Mouse (Mus musculus): ENCODE data around the gene Rdh5. TPM values are rescaled to one million over a fixed set of nuclear protein-coding genes. Genes with fewer than 3 reads are reported as not detected.

Gene Rdh5
- total RNA-seq, 4 experiments from 2014 or later = 3.8 to 6.2 (median 5.2) TPM

- DNase-seq (ENCODE audit: low spot score) = no peak
These were observed 13.8 kb downstream of the Rdh5 start for GRCm38 (mm10) chr10:128908778-128909448.

DNA sequence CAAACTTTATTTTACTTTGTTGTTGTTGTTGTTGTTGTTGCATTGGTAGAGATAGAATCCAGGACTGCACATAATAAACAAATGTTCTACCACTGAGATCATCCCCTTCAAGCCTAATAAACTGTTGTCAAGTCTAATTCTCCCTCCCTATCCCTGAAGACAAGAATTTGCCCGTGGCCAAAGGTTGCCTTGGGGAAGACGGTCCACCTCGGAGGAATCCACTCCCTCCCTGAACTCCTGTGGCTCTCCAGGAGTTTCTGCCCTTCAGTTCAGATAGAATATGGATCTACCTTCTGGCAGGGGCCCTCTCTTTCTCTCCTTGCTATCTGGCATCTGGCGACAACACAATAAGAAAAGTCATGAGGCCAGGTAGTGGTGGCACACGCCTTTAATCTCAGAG is 17.9 kb downstream of the Rdh5 start:
- DNase-seq (ENCODE audit: low spot score) = no peak

GRCm38 (mm10) chr10:128902409-128902988 is 20.2 kb downstream of the Rdh5 start:
- DNase-seq (ENCODE audit: low spot score) = no peak

DNA sequence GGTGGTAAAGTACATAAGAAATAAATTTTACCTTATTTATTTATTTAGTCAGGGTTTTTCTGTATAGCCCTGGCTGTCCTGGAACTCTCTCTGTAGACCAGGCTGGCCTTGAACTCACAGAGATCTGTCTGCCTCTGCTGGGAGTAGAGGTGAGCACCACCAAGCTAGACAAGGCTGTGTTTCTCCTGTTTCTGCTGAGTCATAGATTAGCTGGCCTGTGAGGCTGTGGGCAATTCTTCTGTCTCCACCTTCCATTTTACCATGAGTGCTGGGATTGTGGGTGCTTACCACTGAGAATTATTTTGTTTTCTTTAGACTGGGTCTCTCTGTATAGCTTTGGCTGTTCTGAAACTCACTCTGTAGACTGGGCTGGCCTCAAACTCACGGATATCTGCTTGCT is 21.3 kb downstream of the Rdh5 start:
- DNase-seq (ENCODE audit: low spot score) = no peak

DNA sequence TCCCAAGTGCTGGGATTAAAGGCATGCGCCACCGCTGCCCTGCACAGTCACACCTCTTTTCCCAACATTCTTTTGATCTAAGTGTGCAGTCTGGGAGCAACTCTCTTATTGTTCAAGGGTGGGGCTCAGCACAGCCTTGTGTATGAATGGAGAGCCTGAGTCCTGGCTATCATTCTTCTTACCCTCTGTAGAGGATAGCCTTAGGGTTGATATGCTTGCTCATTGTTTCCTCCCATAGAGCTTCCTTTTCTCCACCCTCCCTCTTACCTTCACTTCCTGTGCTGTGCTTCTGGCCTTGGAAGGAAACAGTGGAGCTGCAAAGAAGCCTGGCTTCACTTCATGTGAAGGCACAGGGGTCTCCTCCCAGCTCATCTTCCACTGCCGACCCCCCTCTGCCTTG is 22.0 kb downstream of the Rdh5 start, which contains the start of gene Cd63:
Gene Cd63, plus strand, starts transcription at position 292 of the 400 bp plus-strand sequence.
- DNase-seq (ENCODE audit: low spot score) = no peak

GRCm38 (mm10) chr10:128899759-128900490 is 22.8 kb downstream of the Rdh5 start:
- DNase-seq (ENCODE audit: low spot score) = no peak

- no peak for DNase-seq (ENCODE audit: low spot score)
These were observed 25.2 kb downstream of the Rdh5 start for GRCm38 (mm10) chr10:128897501-128897900.

GRCm38 (mm10) chr10:128896807-128897206 is 25.9 kb downstream of the Rdh5 start:
- DNase-seq (ENCODE audit: low spot score) = no peak

DNA sequence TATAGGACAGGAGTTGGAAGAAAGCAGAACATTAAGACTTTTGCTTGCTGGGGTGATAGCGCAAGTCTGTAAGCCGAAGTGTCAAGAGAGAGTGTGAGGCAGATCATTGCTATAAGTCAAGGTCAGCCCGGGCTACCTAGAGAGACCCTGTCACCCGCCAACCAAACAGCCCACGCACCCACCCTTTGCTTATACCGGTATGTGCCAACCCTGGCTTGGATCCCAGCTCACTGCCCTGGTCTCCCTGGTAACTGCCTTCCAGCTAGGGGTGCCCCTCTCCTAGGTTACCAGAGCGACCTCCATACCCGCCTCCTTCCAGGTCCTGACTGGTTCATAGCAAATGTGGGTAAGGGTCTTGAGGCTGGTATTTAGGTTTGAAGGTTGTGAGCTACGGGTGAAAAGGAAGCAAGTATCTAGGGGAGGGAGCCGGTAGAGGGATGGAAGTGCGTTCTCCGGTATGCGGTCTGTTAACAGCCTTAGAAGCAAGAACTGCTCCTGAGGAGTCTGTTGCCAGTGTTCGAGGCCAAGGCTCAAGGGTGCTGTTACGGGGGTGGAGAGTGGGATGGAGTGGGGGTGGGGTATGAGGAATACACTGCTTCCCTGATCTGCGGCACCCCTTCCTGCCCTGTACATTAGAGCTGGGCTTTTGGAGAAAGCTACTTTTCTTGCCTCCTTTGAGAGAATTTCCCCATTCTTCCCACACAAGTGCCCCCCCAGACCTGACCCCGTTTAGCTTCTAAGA is 26.6 kb downstream of the Rdh5 start:
- DNase-seq (ENCODE audit: low spot score) = no peak

DNA sequence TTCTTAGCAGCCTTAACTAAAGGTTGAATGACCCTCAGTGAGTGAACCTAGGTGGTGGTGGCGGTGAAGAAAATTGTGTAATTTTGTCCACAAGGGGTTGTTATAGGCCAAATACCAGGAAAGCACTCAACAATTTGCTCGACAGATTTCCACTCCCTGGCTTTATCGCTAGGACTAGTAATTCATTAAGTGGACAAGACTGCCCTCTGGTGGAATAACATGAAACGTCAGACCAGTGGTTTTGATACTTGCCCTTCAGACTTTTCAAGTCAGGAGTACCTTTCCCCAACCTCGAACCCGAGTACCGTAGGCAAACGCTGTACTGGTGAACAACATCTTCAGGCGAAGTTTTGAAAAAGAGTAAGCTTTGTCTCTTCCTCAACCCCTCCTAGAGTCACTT is 27.3 kb downstream of the Rdh5 start:
- DNase-seq (ENCODE audit: low spot score) = peak; percentile 89

DNA sequence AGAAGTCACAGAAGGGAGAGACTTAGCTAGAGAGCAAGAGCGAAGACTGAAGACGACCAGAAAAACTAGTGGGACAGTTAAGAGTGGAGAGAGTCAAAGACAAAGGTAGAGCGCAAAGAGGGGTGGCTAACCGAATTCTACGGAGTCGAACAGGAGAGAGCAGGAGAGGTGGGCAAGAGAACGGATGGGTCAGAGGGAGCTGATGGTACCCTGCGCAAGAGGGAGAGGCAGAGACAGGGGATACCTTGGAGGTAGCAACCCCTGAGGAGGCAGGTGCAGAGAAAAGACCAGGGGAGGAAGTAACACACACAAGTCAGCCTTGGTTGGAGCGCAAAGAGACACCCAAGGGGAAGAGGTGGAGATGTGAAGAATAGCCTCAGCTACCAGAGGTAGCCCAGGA is 30.4 kb downstream of the Rdh5 start:
- no peak for DNase-seq (ENCODE audit: low spot score)

DNA sequence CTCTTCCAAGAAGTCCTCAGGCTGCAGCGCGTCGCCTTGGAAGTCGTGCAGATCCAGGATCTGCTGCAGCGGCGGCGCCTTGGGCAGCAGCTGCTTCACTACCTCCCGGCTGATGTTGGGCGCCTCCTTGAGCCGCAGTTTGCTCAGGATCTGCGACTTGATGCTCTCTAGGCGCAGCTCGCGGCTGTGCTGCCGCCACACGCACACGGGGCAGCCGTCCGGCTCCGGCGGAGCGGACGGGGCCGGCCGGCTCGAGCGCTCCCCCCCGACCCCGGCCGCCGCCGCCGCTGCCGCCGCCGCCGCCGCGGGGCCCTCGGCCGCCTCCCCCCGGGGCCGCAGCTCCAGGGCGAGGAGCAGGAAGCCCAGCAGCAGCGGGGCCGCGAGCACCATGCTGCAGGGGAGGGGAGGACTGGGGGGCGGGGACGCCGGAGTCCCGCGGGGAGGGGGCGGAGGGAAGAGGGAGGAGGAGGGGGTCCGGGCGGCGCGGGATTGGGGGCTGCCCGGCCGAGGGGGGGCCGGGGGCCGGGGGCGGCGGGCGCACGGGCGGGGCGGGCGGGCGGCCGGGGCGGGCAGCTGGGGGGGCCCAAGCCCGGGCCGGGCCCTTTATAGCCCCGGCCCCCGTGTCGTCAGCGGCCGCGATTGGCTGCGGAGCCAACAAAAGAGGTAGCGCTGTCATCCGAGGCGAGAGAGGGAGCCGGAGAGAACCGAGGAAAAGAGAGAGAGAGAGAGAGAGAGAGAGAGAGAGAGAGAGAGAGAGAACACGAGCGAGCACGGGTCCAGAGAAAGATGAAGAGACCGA is 31.2 kb downstream of the Rdh5 start, which contains the start of gene Gdf11:
Gene Gdf11, minus strand, starts transcription at position 423 of the 799 bp plus-strand sequence.
- DNase-seq (ENCODE audit: low spot score) = no peak

DNA sequence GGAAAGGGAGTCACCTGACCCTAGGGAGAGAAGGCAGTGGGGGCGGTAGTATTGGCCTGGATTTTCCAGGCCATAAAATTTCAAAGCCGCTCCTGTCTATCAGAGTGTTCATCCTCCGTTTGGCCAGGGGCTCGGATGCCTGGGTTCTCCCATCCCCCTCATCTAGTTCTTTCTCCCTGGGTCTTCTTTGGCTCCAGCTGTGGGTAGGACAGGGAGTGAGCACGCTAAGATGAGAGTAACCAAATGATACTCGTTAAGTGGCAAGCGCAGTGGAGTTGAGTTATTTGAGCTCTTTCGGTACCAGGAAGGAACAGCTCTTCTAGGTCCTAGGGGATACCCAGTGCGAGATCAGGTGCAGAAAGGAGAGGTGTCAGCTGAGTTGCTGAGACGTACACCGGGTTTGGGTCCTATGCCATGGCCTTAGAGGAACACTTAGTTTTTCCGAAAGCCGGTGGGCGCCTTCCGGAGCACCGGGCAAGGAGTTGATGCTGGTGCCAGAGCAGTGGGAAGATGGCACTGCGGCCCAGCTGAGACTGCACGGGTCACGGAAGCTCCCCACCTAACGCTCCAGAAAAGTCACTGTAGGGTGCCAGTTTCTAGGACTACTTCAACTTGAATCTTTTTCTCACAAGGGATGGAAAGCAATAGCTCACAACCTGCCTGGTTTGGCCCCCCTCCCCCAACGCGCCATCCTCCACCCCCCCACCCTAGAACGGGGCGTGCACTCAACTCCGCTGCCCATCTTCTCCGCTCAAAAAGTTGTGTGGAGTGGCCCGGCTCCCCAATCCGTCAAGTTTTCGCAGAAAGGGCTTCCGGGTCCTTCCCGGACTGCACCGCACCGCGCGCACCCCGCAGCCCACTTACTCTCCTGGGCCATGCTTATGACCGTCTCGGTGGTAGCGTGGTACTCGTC is 32.0 kb downstream of the Rdh5 start:
- DNase-seq (ENCODE audit: low spot score) = no peak

GRCm38 (mm10) chr10:128889846-128890245 is 32.8 kb downstream of the Rdh5 start:
- DNase-seq (ENCODE audit: low spot score) = no peak

DNA sequence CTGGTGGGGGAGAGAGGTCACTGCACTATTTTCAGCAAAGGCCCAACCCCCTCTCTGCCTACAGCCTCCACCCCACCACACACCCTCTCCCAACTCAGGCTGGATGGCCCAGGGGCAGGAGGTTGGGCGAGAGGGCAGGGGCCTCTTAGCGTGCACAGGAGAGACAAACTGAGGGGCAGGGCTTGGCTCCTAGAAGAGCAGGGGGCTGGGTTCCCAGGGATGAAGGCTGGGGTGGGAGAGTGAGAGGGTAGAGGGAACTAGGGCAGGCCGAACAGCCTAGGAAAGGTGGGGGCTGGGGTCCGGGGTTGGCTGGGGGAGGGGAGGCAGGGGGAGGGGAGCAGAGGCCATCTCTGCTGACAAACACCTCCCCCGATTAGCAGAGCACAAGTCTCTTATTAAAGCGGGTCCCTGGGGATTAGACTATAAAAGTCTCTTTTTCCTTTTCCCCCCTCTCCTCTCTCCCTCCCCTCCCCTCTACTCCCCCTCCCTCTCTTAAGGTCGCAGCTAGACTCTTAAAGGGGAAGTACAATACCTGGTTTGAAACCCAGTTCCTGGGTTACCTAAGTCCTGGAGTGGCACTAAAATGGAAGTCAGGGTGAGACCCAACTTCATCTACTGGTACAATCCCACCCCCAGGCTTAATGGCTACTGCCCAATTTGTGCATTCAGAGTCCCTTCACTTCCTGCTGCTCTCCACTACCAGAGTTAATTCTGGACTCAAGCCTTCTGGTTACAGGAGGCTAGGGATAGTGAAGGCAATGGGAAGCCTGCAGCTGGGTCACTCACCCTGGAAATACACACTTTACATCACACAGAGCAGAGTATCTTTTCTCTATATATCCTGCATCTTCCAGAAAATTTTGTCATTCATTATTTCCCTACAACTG is 33.5 kb downstream of the Rdh5 start:
- no peak for DNase-seq (ENCODE audit: low spot score)

GRCm38 (mm10) chr10:128882067-128882466 is 40.6 kb downstream of the Rdh5 start:
- no peak for DNase-seq (ENCODE audit: low spot score)

DNA sequence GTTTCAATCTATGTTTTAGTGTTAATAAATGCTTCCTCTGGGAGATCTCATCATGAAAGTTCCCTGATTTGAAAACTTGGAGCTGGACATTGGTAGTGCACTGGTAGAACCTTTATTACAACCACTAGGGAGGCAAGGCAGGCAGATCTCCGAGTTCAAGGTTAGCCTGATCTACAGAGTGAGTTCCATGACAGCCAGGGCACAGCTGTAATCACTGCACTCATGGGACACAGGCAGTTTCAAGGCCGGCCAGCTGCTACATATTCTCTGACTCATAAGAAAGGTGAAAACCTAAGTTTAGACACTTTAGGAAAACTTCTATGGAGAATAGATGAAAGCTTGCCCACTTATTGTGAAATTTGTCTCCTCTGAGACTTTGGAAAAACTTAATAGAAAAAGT is 43.9 kb downstream of the Rdh5 start:
- no peak for DNase-seq (ENCODE audit: low spot score)

- DNase-seq (ENCODE audit: low spot score) = no peak
These were observed 44.4 kb downstream of the Rdh5 start for GRCm38 (mm10) chr10:128878291-128878690.

GRCm38 (mm10) chr10:128870341-128870740 is 52.3 kb downstream of the Rdh5 start:
- no peak for DNase-seq (ENCODE audit: low spot score)
